Mouse (Mus musculus) liver, adult (tissue): ENCODE data around the gene Ipo4.

ENCODE experiments used
- GATA4 ChIP-seq: IDR thresholded peaks from 2 replicates; pipeline ENCODE4 v1.6.1; 2014; ENCODE audit warnings: mild to moderate bottlenecking, low read length; ENCODE audit not compliant: insufficient replicate concordance

The Ipo4 gene

DNA sequence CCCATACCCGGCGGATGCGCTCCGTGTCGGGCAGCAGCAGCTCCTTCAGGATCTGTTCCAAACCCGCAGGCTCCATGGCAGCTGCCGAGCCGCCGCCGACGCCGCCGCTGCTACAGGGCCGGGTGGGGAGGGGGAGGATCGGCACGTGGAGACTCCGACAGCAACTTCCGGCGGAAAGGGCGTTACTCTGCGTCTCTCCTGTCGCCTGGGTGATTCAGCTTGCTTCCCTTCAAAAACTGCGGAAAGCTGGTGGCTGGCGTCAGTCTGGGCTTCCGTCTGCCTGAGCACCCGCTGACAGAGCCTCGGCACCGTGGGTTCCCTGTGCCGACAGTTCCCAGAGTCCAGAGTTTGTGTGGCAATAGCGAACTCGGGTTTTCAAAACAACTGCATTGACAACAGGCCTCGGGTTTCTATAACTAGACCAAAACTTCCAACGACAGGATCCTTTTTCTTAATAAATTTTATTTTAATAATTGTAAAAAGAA lies at the start of gene Ipo4:
Ipo4 (minus strand) TSS at position 435 of the 485 bp plus-strand sequence.
- no peak for TF ChIP-seq GATA4

GRCm38 (mm10) chr14:55682118-55682493 lies 46.3 kb upstream of the Ipo4 start:
- TF ChIP-seq GATA4 = no peak

GRCm38 (mm10) chr14:55681160-55682117 lies 45.7 kb upstream of the Ipo4 start, which contains the start of gene Tinf2:
Gene Tinf2, minus strand, starts transcription at chr14:55681820.
- no peak for TF ChIP-seq GATA4

DNA sequence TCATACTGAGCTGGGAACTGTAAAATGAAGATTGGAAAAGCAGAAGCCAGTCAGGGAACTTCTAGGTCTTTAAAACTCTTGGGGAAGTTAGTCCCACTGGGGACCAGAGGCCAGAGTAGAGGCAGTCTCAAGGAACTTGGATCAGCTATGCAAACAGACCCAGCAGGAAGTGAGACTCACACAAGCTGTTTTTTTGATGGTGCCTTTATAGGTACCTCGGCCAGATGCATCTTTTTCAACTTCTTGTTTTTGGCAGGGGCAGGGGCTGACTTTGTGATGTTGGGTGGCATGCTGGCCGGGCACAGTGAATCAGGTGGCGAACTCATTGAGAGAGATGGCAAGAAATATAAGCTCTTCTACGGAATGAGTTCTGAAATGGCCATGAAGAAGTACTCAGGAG lies 41.9 kb upstream of the Ipo4 start:
- no peak for TF ChIP-seq GATA4

- TF ChIP-seq GATA4 = no peak
Observed at GRCm38 (mm10) chr14:55672741-55673060, 36.9 kb upstream of the Ipo4 start.

- TF ChIP-seq GATA4 = no peak
Observed at GRCm38 (mm10) chr14:55671833-55672740, 36.3 kb upstream of the Ipo4 start, which contains the start of the genes Gmpr2 and Nedd8. Gene Gmpr2, plus strand, starts transcription at chr14:55671941. Gene Nedd8, minus strand, starts transcription at chr14:55672124.

DNA sequence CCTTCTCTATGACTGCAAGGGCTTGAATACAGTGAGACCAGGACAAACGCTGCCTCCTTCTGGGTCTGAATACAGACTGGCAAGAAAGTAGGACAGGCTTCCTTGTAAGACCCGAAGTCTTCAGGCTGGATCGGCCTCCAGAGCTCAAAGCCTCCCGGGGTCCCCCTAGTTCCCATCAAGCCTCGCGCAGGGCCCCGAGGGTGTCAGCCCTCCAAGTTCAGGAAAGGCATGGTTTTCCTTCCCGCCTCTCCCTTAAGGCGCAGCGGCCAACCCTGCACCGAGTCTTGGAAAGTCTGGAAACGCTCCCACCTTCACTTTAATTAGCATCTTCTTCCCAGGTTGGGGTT lies 35.7 kb upstream of the Ipo4 start:
- TF ChIP-seq GATA4 = no peak

GRCm38 (mm10) chr14:55660636-55661035 lies 24.9 kb upstream of the Ipo4 start:
- no peak for TF ChIP-seq GATA4

GRCm38 (mm10) chr14:55659960-55660573 lies 24.3 kb upstream of the Ipo4 start, which contains the start of gene Mdp1:
Gene Mdp1, minus strand, starts transcription at chr14:55660508.
- no peak; the same call in 1 of the 2 replicates for TF ChIP-seq GATA4

DNA sequence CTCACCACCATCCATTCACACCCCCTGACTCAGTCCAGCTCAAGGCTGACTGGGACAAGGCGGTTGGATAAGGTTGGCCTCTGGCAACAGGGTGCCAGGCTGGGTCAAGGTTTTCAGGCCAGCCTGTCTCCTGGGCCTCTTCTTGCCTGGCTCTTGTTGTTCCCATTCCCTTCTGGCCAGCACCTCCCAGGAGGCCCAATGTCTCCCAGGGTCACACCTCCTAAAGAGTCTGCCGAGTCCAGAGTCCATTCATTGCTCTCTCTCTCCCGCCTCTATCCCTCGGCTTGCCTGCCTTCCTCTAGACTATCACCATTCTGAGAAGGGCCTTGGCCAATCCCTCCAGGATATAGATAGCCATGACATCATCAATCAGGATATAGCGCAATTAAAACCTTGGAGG lies 22.3 kb upstream of the Ipo4 start:
- TF ChIP-seq GATA4 = no peak

DNA sequence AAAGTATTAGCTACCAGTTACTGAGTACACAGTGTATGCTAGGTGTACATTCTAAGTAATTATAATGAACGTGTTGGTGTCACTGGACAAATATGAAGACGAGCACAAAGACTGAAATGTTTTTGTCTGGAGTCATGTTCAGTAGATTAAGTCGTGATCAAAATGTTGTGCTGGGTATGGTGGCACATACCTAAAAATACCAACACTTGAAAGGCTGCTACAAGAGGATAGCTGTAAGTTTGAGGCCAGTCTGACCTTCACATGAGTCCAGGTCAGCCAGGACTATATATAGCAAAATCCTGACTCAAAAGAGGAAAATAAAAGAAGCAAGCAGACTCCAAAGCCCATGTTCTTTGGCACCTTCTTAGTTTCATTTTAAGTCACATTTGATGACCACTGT lies 21.2 kb upstream of the Ipo4 start:
- TF ChIP-seq GATA4 = no peak

GRCm38 (mm10) chr14:55651528-55651927 lies 15.8 kb upstream of the Ipo4 start:
- TF ChIP-seq GATA4 = no peak

DNA sequence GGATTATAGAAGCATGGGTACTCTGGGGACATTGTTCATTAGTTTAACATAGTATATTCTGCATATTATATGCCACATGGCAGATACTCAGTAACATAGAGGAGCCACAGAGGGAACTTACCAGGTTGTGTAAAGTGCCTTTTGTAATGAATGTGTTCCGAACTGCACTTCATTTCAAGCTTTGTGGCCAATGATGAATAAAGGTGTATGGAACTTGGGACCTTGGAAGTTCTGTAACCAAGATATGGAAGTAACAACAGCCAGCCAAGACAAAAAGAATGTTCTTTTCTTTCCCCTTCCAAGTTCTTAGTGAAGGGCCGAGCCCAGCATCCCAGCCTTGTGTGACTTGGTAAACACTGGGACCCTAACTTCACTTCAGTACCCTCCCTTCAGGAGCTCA lies 14.1 kb upstream of the Ipo4 start, which contains the start of gene Tssk4:
Tssk4 (plus strand) TSS at position 301 of the 400 bp plus-strand sequence.
- TF ChIP-seq GATA4 = no peak

GRCm38 (mm10) chr14:55644261-55644888 lies 8.6 kb upstream of the Ipo4 start:
- no peak for TF ChIP-seq GATA4
